Mouse (Mus musculus): ENCODE data around the gene Serpinf1.
A peak's percentile ranks its signal among the peaks of the same experiment; 100 is the strongest.

- peak; percentile 36; the same call in 1 of the 2 replicates for TF ChIP-seq CTCF (IDR thresholded peaks at IDR 0.05; ENCODE audit: borderline replicate concordance, control insufficient read depth, extremely low read depth, insufficient read depth, low read length, poor library complexity)
- peak; percentile 61 for TF ChIP-seq POLR2A (IDR thresholded peaks at IDR 0.05; ENCODE audit: control insufficient read depth, extremely low read depth, insufficient read depth, low read length, poor library complexity)
These were observed 31.8 kb upstream of the Serpinf1 start, which contains the start of gene Wdr81 for GRCm38 (mm10) chr11:75453991-75454930.
